Mouse (Mus musculus): ENCODE measurements around the gene Kcnj6.
A peak's percentile ranks its signal among the peaks of the same experiment; 100 is the strongest.

Gene Kcnj6

DNA sequence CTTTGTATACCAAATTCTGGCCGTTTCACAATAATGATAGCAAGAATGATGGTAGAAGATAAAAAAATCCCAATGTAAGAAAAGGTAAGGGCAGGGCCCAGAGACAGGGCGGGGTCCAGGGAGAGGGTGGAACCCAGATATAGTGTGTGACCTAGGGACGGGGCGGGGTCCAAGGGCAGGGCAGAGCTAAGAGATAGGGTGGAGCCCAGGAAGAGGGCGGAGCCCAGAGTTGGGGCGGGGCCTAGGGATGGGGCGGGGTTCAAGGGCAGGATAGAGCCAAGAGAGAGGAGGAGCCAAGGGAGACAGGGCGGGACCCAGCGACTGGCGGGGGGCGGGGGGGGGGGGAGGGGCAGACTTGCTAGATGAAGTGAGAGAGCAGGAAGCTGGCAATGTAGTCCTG is 236.8 kb downstream of the Kcnj6 start:
- DNase-seq: no peak

DNA sequence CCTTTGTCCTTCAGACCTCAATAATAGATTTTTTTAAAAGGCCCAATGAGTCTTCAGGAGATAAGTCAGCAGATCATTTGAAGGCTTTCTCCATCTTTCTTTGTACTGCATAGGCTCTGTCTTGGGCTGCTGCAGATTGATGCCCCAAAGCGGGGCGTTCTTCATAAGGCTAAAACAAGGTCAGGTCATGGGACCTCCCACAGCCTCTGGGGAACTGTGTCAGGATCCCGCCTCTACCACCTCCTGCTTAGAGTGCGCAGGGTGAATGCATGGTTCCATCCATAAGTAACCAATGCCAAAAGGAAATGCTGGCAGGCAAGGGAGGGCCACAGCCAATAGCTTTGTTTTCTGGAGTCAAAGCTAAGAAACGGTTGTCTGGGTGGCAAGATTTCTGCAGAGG is 237.7 kb downstream of the Kcnj6 start:
- no peak for DNase-seq

DNA sequence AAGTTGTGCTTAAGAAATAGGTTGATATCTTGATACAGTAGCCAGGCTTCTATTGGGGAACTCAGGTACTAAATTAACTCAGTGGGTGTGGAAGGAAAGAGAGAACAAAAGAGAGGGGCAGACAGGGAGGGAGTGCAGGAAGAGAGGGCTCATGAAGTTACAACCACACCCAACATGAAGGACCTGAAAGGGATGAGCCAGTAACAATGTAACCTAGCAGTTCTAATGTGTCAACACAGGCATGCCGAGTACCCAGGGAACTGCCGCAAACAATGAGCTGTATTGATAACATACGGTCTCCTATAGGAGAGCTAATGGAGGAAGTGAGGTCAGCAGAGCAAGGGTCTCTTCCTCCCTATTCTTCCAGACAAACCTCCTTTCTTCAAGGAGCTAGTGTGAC is 238.9 kb downstream of the Kcnj6 start:
- DNase-seq: no peak

DNA sequence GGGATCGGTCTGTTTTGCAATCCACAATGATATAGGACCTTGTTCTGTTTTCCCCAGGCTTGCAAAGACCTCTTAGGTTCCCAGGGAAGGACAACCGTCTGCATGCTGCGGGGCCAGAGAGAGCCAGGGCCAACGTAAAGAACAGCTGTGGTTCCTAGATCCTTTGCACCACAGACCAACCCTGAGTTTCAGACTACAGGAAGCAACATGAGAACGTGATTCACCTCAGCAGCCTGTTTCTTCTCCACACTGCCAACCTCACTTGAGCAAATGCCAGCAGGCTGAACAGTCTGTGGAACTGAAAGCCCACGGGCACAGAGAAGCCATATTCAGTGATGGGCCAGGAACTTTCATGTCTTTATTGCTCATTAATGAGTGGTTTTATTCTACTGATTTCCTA is 241.1 kb downstream of the Kcnj6 start:
- DNase-seq: no peak

DNA sequence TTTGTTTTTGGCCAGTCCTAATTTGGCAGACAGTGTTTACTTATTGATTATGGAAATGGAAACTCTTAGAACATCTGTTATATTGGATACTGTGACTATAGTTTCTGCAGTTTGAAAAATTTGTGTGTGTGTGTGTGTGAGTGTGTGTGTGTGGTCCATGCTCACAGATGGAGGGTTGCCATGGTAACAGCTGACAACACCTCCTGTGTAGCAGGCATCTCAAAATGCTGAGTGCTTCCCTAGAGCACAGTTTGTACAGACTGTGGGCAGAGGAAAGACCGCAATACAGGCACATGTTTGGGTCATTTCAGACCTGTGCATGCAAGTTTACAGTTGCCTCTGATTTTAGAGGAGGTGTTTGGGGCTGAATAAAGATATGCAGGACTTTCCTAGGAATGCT is 244.0 kb downstream of the Kcnj6 start:
- DNase-seq: no peak

DNA sequence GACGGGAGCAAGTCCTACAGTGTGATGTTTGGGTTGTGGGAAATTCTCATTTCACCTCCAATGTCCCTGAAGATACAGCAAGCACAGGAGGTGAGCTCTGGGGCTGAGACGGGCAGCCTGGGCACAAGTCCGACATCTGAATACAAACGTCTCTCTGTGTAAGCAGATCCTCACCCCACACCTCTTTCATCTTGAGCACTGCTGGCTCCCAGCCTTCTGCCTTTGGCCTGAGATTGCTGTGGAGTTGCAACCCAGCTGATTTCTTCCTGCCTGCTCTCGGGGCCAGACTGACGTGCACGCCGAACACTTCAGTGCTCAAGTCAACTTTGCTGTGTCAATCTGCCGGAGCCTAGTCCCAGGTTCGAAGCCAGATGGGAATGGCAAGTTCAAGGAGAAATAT is 244.7 kb downstream of the Kcnj6 start:
- DNase-seq: no peak

DNA sequence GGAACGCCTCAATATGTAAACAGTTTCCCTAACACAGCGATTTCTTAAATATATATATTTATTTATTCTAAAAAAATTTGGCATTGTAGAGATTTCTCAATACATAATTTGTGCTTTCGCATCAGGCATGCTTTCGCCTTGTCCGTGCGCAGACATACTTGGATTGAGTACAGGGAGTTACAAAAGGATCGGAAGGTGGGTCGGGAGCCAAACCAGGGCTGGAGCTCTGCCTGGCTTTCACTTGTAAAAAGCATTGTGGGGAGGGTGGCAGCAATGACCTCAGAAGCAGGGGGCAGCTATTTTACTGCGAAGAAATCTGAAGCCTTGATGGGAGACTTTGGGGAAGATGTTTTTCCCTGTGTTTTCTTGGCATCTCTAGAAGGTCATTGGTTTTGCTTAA is 252.5 kb downstream of the Kcnj6 start:
- peak; percentile 64 for DNase-seq

DNA sequence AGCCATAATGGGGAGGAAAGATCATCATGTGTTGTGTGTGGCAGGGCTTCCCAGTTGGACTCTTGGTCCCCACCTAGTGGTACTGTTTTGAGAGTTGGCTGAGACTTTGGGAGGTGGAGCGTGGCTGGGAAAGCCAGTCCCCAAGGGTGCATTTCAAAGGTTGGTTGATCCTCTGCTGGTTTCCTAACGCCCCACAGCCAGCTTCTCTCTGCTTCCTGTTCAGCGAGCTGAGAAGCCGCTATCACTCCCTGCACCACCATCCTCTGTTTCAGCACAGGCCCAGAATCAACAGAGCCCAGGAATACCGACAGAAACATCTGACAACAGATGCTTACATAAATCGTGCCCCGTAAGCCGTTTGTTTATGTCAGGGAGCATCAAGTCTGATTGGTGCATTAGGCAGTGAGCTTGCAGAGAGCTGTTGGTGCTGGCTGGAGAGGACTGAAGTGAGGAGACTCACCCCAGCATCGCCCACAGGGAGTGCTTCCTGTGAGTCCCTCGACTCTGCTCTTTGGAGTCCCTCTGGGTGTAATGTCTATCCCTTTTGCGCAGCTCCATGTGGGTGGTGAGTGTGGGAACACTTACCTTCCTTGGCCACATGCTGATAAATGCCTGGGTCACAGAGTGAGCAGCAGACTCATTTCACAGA is 253.5 kb downstream of the Kcnj6 start:
- DNase-seq: peak; percentile 62

DNA sequence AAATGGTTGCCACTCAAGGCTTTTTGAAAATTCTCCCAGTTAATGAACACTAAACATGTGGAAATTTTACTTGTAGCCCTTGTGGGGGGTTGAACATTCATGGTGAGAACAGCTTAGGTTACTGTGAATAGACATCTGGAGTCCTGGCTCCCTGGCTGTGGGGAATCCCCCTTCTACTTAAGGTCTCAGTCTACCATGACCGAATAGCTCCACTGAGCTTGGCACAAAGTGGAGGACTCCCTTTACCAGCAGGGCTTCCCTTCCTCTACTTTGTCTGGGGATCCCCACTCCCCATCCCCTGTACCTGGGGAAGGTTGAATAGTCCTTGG is 260.2 kb downstream of the Kcnj6 start:
- no peak for DNase-seq

DNA sequence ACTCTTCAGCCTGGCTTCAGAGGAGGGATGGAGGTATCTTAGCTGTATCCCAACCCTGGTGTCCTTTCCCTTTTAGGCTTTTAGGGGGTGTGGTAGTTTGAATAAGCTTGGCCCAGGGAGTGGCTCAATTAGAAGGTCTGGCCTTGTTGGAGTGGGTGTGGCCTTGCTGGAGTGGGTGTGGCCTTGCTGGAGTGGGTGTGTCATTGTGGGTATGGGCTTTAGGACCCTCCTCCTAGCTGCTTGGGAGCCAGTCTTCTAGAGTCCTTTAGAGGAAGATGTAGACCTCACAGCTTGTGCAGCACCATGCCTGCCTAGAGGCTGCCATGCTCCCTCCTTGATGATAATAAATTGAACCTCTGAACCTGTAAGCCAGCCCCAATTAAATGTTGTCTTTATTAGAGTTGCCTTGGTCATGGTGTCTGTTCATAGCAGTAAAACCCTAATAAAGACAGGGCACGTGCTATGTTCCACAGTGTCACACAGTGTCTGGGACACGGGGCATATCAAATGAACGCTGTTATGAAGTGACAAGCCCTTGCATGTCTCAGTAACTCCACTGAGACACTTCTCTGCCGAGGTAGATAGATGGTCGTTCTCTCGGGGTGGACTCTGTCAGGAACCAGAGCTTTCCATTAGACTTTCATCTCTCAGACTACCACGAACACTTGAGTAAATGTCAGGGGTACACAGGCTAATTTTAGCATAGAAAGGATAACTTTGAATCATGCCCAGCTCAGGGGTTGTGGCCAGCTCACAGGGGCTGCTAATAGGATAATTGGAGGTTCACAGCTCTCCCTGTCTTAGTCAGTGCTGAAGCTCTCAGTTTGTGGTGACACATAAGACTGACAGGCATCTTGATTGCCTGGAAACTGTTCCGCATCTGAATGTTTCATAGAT is 260.8 kb downstream of the Kcnj6 start:
- no peak for DNase-seq

DNA sequence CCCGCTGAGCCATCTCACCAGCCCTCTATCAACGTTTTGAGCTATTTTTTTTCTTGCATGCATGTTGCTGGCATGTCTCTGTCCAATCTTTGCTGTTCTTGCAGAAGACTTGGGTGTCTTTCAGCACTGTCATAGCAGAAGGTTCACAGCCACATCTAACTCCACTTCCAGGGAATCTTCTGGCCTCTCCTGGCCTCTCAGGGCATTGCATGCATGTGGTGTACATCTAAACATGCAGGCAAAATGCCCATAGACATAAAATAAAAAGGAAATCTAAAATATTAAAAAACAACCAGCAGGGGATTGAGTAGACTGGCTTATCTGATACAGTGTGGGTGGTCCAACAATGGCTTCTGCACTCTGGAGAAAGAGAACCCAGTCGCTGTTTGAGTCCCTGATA is 262.0 kb downstream of the Kcnj6 start:
- no peak for DNase-seq

DNA sequence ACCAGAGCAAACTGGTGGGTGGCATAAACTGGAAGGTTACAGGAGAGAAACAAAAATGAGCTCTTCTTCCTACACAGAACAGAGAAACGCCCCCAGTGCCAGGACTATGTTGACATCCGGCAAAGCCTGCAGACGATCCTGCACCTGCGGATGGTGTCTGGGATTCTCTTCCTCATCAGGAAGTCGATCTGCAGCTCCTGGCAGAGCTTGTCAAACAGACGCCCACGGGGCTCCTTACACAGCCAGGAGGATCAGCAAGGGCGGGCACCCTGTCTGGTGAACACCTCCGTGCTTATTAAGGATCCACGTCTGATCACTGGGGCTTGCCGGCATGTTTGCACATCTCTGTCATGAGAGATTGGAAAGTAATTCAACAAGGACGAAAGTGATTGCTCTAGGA is 266.5 kb downstream of the Kcnj6 start:
- DNase-seq: no peak

DNA sequence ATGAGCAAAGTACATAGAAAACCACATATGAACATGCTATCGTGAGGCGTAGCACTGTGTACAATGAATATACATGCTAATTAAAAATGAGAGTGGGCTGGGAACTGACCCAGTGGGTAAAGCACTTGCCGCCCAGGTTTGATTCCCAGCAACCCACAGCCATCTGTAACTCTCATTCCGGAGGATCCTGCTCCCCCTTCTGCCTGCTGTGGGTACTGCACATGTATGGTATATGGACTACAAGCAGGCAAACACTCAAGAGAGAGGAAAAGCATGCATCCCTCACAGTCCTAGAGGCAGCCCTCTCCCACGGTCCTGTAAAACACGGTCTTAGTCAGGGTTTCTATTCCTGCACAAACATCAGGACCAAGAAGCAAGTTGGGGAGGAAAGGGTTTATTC is 268.3 kb downstream of the Kcnj6 start:
- DNase-seq: no peak

DNA sequence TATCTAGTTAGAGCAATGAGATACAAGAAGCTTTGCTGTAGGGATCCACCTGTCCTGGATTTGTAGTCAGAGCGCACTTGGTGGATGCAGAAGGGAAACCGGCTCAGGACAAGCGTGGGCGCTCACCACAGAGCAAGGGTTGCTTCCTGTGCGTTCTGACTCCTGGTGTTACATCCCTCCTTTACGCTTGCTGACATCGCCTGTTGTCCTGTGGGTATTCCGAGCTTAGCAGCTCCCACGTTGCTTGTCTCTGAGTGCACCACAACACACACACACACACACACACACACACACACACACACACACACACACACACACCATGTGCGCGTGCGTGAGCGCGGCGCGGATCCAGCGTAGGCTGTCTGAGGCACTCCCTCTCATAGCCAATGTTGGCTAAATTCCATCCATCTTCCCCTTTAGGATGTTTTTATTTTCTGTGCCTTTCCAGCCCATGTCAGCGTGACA is 272.7 kb downstream of the Kcnj6 start:
- DNase-seq: peak; percentile 63

DNA sequence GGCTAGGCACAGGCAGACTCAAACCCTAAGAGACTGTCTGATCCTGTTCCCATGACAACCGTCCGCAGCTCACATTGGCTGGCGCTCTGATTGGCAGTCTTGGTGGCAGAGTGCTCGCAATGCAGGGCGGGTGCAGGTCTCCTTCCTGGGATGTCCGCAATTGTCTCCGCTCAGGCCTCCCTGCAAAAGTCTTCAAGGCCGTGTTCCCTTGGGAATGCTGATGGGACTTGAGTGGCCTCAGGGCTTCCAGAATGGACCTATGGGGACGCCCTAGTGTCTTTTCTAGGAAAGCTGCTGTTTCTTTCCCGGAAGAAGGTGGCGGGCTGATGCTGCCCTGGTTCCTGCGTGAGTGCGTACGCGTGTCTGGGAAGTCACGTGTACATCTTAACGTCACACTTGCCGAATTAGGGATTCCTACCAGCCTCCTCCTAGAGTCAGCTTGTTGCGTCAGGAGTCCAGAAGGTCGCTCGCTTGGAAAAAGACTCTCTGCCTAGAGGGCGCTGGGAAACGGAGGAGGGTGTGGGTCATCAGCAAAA is 273.4 kb downstream of the Kcnj6 start:
- DNase-seq: peak; percentile 93

DNA sequence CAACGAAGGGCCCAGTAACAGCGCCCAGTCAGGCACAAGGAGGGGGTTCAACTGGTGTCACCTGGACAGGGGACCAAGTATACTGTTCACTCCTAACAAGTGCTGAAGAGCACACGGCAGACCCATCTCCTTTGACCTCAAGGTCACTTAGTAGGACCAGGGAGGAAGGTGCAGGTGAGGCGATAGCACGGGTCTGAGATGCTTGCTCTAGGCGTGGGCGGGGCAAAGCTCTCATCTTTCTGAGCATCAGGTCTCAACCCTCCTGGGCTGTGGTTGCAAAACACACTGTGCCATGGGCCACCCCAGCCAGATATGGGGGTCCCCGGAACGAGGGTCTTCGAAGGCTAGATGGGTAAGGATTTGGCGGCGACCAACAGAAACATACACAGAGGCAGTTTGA is 274.6 kb downstream of the Kcnj6 start:
- DNase-seq: peak; percentile 51

DNA sequence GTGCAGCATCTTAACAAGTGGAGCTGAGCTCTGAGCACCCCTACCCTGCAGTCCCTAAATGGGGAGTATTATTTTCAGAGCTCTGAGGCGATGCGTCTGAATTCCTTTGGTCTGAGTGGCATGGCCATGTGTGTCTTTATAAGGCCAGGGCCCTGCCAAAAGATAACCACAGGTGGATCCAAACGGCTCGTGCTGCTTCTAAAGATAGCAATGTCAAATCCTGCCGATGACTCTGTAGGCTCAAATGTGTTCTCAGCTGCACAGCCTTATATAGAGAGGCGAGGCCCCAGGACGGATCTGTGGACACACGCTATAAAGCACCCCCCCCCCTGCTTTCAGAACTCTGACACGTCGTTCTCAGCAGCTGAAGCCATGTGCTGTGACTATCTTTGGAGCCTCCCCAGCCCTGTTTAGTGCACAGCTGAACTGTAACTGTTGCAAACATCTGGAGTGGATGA is 275.9 kb downstream of the Kcnj6 start:
- DNase-seq: no peak

DNA sequence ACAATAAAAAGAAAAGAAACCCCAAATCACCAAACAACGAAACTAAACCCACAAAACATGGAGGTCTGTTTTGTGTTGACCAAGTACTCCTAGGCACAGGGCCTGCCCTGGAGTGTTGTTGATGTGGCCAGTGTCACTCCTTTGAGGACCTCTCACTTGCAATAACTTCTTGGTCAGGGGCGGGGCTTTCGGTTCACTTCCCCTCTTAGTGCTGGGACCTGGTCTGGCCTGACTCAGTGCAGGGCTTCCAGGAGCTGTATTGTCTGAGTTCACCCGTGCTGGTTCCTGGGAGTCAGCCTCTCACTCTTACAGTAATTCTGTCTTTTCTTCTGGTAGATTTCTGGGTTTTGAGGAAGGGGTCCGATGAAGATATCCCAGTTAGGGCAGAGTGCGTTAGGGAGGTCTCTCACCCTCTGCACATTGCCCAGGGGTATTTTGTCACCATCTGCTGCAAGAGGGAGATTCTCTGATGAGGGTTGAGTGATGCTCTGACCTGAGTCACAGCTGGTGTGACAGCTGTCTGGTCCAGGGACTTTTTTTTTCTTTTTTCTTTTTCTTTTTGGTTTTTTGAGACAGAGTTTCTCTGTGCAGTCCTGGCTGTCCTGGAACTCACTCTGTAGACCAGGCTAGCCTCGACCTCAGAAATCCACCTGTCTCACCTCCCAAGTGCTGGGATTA is 276.9 kb downstream of the Kcnj6 start:
- no peak for DNase-seq

DNA sequence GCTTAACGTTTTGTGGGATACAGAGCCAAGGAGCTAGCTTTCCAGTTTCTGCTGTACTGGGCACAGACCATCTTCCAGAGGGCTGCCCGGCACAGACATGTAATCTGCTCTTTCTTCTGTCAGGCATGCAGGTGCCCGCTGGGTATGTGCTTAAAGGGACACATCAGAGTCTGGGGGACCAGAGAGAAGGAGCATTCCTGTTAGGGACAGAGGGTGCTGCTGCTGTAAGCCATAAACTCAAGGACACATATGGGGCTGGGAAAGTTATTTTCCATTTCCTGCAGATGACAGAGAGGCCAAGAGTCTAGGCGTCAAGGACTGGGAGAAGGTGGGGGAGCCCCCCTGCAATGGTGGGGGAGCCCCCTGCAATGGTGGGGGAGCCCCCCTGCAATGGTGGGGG is 278.0 kb downstream of the Kcnj6 start:
- DNase-seq: no peak

DNA sequence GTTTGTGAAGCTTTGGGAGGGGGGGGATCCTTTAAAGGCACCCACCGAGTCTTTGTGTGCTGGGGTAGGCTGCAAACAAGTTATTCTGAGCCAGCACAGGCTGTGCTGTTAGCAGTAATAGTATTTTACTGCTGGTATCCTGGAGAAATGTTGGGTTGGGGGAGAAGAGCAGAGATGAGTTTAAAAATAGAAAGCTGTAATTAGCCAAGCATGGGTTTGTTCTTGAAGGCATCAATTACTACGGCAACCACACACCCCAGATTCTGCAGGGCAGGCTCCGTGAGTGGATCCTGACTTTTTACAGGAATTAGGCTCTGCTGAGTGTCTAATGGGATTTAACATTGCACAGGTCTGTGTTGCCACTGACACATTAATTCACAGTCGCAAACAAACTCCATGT is 278.6 kb downstream of the Kcnj6 start:
- DNase-seq: no peak

DNA sequence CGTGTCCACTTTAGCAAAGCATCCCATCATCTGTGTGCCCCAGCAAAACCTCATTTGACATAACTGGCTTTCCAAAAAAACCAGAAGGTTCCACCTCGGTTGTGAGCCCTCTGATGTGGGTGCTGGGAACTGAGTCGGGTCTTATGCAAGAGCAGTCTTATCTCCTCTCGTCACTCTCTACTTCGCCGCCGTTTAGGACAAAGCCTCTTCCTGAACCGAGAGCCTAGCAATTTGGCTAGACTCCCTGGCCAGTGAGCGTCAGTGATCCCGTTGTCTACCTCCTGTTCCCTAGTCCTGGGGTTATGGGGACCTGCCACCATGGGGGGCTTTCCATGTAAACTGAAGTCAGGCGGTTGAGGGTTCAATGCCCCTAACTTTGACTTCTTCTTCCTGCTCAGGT is 280.4 kb downstream of the Kcnj6 start:
- no peak for DNase-seq

DNA sequence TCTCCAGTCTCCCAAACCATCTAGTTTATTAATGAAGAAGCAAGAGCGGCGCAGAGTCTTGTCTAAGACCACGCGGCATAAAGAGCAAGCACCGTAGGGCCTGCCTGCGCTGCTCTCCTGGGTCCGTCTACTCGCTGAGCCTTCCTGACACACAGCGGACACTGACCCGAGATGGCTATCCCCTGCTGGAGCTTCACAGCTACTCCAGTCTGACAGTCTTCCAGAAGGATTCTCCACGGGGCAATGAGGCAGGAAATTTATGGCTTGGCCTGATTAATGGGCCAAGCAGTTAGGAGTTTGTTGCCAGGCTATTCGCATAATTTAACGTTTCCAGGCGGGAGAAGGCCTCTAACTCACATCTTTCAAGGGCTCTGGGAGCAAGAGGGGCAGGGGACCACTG is 283.0 kb downstream of the Kcnj6 start:
- DNase-seq: no peak

DNA sequence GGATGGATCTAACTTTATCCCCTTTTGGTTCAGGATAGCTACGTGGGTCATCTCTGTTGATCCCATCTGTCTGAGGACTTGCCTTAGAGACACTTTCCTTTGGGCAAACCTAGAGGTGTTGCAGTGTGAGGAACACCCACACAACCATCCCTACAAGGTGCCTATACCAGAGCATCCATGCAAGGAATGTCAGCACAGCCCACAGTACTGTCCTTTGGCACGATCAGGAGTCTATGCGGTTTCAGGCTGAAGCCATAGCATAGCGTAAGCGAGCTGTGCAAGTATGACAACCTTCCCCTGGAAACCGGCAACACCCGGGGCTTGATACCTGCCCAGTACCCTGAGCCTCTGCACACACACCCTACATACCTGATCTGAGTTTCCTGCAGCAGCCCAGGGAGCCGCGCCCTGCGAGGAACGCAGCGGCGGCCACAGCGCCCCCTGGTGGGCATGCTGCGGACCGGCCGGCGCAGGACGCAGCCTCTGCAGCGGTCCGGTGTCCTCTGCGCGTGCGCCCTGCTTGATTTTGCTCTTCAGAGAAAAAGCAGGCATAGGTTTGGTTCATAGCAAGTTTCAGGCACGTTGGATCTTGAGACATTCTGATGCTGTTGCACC is 283.9 kb downstream of the Kcnj6 start:
- peak; percentile 86 for DNase-seq
